Mouse (Mus musculus): ENCODE measurements around the gene Arhgef10l.

DNA sequence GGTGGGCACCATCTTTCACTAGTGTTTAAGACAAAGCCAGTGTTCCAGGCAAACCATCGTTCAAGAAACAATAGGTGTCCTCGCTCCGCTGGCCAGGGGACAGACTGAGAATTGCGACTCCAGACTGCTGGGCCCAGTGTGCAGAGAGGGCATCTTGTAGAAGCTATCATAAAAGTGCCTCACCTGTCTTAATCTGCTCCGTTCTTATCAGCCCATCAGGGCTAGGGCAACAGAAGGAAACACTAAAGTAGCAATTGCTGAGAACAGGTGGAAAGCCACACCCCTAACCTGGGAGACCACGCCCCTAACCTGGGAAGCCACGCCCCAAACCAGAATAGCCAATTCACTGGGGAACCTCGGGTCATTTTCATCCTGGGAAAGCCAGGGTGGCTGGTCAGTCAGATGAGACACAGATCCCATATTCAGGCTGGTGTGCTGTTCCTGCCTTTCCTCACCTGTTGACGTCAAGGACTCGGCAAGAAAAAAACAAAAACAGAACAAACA, 140.1 kb downstream of the Arhgef10l start:
- TF ChIP-seq POLR2A (IDR thresholded peaks at IDR 0.05; ENCODE audit: borderline replicate concordance, extremely low read depth, low read depth, low read length): no peak
- TF ChIP-seq CTCF (IDR thresholded peaks at IDR 0.05; ENCODE audit: insufficient read depth, low read length): no peak

All from lung, adult 2 months (tissue).